Mouse (Mus musculus): ENCODE measurements around the gene Nt5c2. TPM values are rescaled to one million over a fixed set of nuclear protein-coding genes. Genes with fewer than 3 reads are reported as not detected.

Gene Nt5c2
- polyA plus RNA-seq, 1 experiment from 2014 or later: 89.4 TPM

GRCm38 (mm10) chr19:47043608-47044007 lies 28.7 kb upstream of the Nt5c2 start:
- WGBS: 89% methylated on average over 3 of the region's 3 CpGs
- no peaks in the 10 kb centered on the region for H3K4me1 ChIP-seq (ENCODE audit: insufficient read depth, low read length)
- no peak overlapping the region for H3K4me2 ChIP-seq (replicated peaks; ENCODE audit: low read depth, low read length)
- no peaks in the 10 kb centered on the region for H3K9me3 ChIP-seq (ENCODE audit: low read length)
- H3K36me3 ChIP-seq (ENCODE audit: insufficient read depth, low read length): peaks cover 45% of the 10 kb centered on the region
- ATAC-seq (ENCODE audit: low FRiP score, low TSS enrichment): no peak
- H3K4me3 ChIP-seq (ENCODE audit: low read length): no peak overlapping the region
- no peak overlapping the region for H3K9ac ChIP-seq (replicated peaks; ENCODE audit: low read length)
- no peak overlapping the region for H3K27ac ChIP-seq (ENCODE audit: low read length)
- H3K27me3 ChIP-seq (ENCODE audit: insufficient read depth, low read length): no peaks in the 10 kb centered on the region

GRCm38 (mm10) chr19:47040720-47041473 lies 25.9 kb upstream of the Nt5c2 start:
- Histone ChIP-seq H3K36me3 (ENCODE audit: insufficient read depth, low read length) (peaks cover 38% of the 10 kb centered on the region), H3K4me1 (ENCODE audit: insufficient read depth, low read length) (no peaks in the 10 kb centered on the region), H3K9ac (replicated peaks; ENCODE audit: low read length) (no peak overlapping the region), H3K9me3 (ENCODE audit: low read length) (no peaks in the 10 kb centered on the region), H3K27me3 (ENCODE audit: insufficient read depth, low read length) (no peaks in the 10 kb centered on the region), H3K27ac (ENCODE audit: low read length) (no peak overlapping the region), H3K4me3 (ENCODE audit: low read length) (no peak overlapping the region), H3K4me2 (replicated peaks; ENCODE audit: low read depth, low read length) (no peak overlapping the region)
- no peak for ATAC-seq (ENCODE audit: low FRiP score, low TSS enrichment)
- WGBS: 87% methylated on average over 3 of the region's 3 CpGs

GRCm38 (mm10) chr19:47036596-47036995 lies 21.6 kb upstream of the Nt5c2 start:
- Histone ChIP-seq H3K4me2 (replicated peaks; ENCODE audit: low read depth, low read length) (no peak overlapping the region), H3K9me3 (ENCODE audit: low read length) (no peaks in the 10 kb centered on the region), H3K27me3 (ENCODE audit: insufficient read depth, low read length) (no peaks in the 10 kb centered on the region), H3K4me3 (ENCODE audit: low read length) (no peak overlapping the region), H3K9ac (replicated peaks; ENCODE audit: low read length) (no peak overlapping the region), H3K4me1 (ENCODE audit: insufficient read depth, low read length) (no peaks in the 10 kb centered on the region), H3K27ac (ENCODE audit: low read length) (no peak overlapping the region), H3K36me3 (ENCODE audit: insufficient read depth, low read length) (peaks cover 33% of the 10 kb centered on the region)
- WGBS: 83% methylated on average over 3 of the region's 3 CpGs
- no peak for ATAC-seq (ENCODE audit: low FRiP score, low TSS enrichment)

GRCm38 (mm10) chr19:47034916-47035315 lies 20.0 kb upstream of the Nt5c2 start:
- WGBS: 93% methylated on average over 4 of the region's 4 CpGs
- Histone ChIP-seq H3K36me3 (ENCODE audit: insufficient read depth, low read length) (peaks cover 27% of the 10 kb centered on the region), H3K4me2 (replicated peaks; ENCODE audit: low read depth, low read length) (no peak overlapping the region), H3K27ac (ENCODE audit: low read length) (no peak overlapping the region), H3K27me3 (ENCODE audit: insufficient read depth, low read length) (no peaks in the 10 kb centered on the region), H3K9me3 (ENCODE audit: low read length) (no peaks in the 10 kb centered on the region), H3K9ac (replicated peaks; ENCODE audit: low read length) (no peak overlapping the region), H3K4me1 (ENCODE audit: insufficient read depth, low read length) (no peaks in the 10 kb centered on the region), H3K4me3 (ENCODE audit: low read length) (no peak overlapping the region)
- no peak for ATAC-seq (ENCODE audit: low FRiP score, low TSS enrichment)

GRCm38 (mm10) chr19:47031770-47032169 lies 16.8 kb upstream of the Nt5c2 start:
- Histone ChIP-seq H3K9ac (replicated peaks; ENCODE audit: low read length) (no peak overlapping the region), H3K27me3 (ENCODE audit: insufficient read depth, low read length) (no peaks in the 10 kb centered on the region), H3K27ac (ENCODE audit: low read length) (no peak overlapping the region), H3K4me1 (ENCODE audit: insufficient read depth, low read length) (no peaks in the 10 kb centered on the region), H3K36me3 (ENCODE audit: insufficient read depth, low read length) (peaks cover 8% of the 10 kb centered on the region; the same call in 1 of the 2 replicates), H3K4me3 (ENCODE audit: low read length) (no peak overlapping the region), H3K4me2 (replicated peaks; ENCODE audit: low read depth, low read length) (no peak overlapping the region), H3K9me3 (ENCODE audit: low read length) (no peaks in the 10 kb centered on the region)
- ATAC-seq (ENCODE audit: low FRiP score, low TSS enrichment): no peak
- 88% methylated on average over 6 of the region's 6 CpGs for WGBS

- Histone ChIP-seq H3K4me2 (replicated peaks; ENCODE audit: low read depth, low read length) (no peak overlapping the region), H3K4me1 (ENCODE audit: insufficient read depth, low read length) (no peaks in the 10 kb centered on the region), H3K36me3 (ENCODE audit: insufficient read depth, low read length) (peaks cover 8% of the 10 kb centered on the region; the same call in 1 of the 2 replicates), H3K9ac (replicated peaks; ENCODE audit: low read length) (no peak overlapping the region), H3K27me3 (ENCODE audit: insufficient read depth, low read length) (no peaks in the 10 kb centered on the region), H3K27ac (ENCODE audit: low read length) (no peak overlapping the region), H3K4me3 (ENCODE audit: low read length) (no peak overlapping the region), H3K9me3 (ENCODE audit: low read length) (no peaks in the 10 kb centered on the region)
- 67% methylated on average over 9 of the region's 9 CpGs for WGBS
- no peak for ATAC-seq (ENCODE audit: low FRiP score, low TSS enrichment)
Observed at GRCm38 (mm10) chr19:47029796-47030195, 14.8 kb upstream of the Nt5c2 start.

GRCm38 (mm10) chr19:47026513-47026912 lies 11.6 kb upstream of the Nt5c2 start:
- H3K27me3 ChIP-seq (ENCODE audit: insufficient read depth, low read length): no peaks in the 10 kb centered on the region
- no peaks in the 10 kb centered on the region for H3K36me3 ChIP-seq (ENCODE audit: insufficient read depth, low read length)
- ATAC-seq (ENCODE audit: low FRiP score, low TSS enrichment): no peak
- H3K9ac ChIP-seq (replicated peaks; ENCODE audit: low read length): no peak overlapping the region
- no peaks in the 10 kb centered on the region for H3K4me1 ChIP-seq (ENCODE audit: insufficient read depth, low read length)
- H3K4me2 ChIP-seq (replicated peaks; ENCODE audit: low read depth, low read length): no peak overlapping the region
- WGBS: 86% methylated on average over 4 of the region's 4 CpGs
- H3K9me3 ChIP-seq (ENCODE audit: low read length): no peaks in the 10 kb centered on the region
- H3K4me3 ChIP-seq (ENCODE audit: low read length): no peak overlapping the region
- H3K27ac ChIP-seq (ENCODE audit: low read length): no peak overlapping the region

- H3K4me1 ChIP-seq (ENCODE audit: insufficient read depth, low read length): no peaks in the 10 kb centered on the region
- ATAC-seq (ENCODE audit: low FRiP score, low TSS enrichment): no peak
- H3K9me3 ChIP-seq (ENCODE audit: low read length): no peaks in the 10 kb centered on the region
- H3K27me3 ChIP-seq (ENCODE audit: insufficient read depth, low read length): no peaks in the 10 kb centered on the region
- WGBS: 73% methylated on average over 10 of the region's 10 CpGs
- H3K36me3 ChIP-seq (ENCODE audit: insufficient read depth, low read length): no peaks in the 10 kb centered on the region
- no peak overlapping the region for H3K9ac ChIP-seq (replicated peaks; ENCODE audit: low read length)
- H3K27ac ChIP-seq (ENCODE audit: low read length): no peak overlapping the region
- H3K4me3 ChIP-seq (ENCODE audit: low read length): no peak overlapping the region
- no peak overlapping the region for H3K4me2 ChIP-seq (replicated peaks; ENCODE audit: low read depth, low read length)
Observed at GRCm38 (mm10) chr19:47024954-47025353, 10.0 kb upstream of the Nt5c2 start.

GRCm38 (mm10) chr19:47023546-47023945 lies 8.6 kb upstream of the Nt5c2 start:
- Histone ChIP-seq H3K4me2 (replicated peaks; ENCODE audit: low read depth, low read length) (no peak overlapping the region), H3K36me3 (ENCODE audit: insufficient read depth, low read length) (no peaks in the 10 kb centered on the region), H3K4me1 (ENCODE audit: insufficient read depth, low read length) (no peaks in the 10 kb centered on the region), H3K27ac (ENCODE audit: low read length) (no peak overlapping the region), H3K27me3 (ENCODE audit: insufficient read depth, low read length) (peaks cover under 1% of the 10 kb centered on the region; the same call in 1 of the 2 replicates), H3K9me3 (ENCODE audit: low read length) (no peaks in the 10 kb centered on the region), H3K4me3 (ENCODE audit: low read length) (no peak overlapping the region), H3K9ac (replicated peaks; ENCODE audit: low read length) (no peak overlapping the region)
- no peak for ATAC-seq (ENCODE audit: low FRiP score, low TSS enrichment)
- WGBS: 87% methylated on average over 13 of the region's 13 CpGs

GRCm38 (mm10) chr19:47022709-47023108 lies 7.8 kb upstream of the Nt5c2 start:
- Histone ChIP-seq H3K36me3 (ENCODE audit: insufficient read depth, low read length) (no peaks in the 10 kb centered on the region), H3K9ac (replicated peaks; ENCODE audit: low read length) (no peak overlapping the region), H3K27ac (ENCODE audit: low read length) (no peak overlapping the region), H3K27me3 (ENCODE audit: insufficient read depth, low read length) (peaks cover 9% of the 10 kb centered on the region; the same call in 1 of the 2 replicates), H3K4me2 (replicated peaks; ENCODE audit: low read depth, low read length) (no peak overlapping the region), H3K4me3 (ENCODE audit: low read length) (no peak overlapping the region), H3K4me1 (ENCODE audit: insufficient read depth, low read length) (no peaks in the 10 kb centered on the region), H3K9me3 (ENCODE audit: low read length) (no peaks in the 10 kb centered on the region)
- ATAC-seq (ENCODE audit: low FRiP score, low TSS enrichment): no peak
- 69% methylated on average over 4 of the region's 4 CpGs for WGBS

All from kidney, embryonic 16.5 days (tissue).